Mouse (Mus musculus) hindbrain, embryonic 11.5 days (tissue): Measurements from ENCODE around the gene Haghl. TPM values are rescaled to one million over a fixed set of nuclear protein-coding genes. Genes with fewer than 3 reads are reported as not detected.

Source experiments
- ATAC-seq: fragments of 200-750 bp; cut with Nextera tagmentation; 2 replicates; pipeline ENCODE4 v1.8.0; 2017; ENCODE audit warnings: mild to moderate bottlenecking, moderate TSS enrichment, moderate library complexity; ENCODE audit not compliant: low FRiP score
- DNase-seq: peaks from one replicate; pipeline ENCODE4 v3.0.0-alpha.2; 2015; ENCODE audit warnings: low spot score
- H3K27ac ChIP-seq: fragments of 300-500 bp; sonication (generic); 2 replicates; pipeline ENCODE4 v1.5.1; 2014; ENCODE audit warnings: mild to moderate bottlenecking, low read depth, low read length
- H3K27me3 ChIP-seq: fragments of 300-500 bp; sonication (generic); 2 replicates; pipeline ENCODE4 v1.6.1; 2014; ENCODE audit warnings: mild to moderate bottlenecking, low read length, moderate library complexity, mixed read lengths; ENCODE audit not compliant: control insufficient read depth, insufficient read depth
- H3K36me3 ChIP-seq: fragments of 300-500 bp; sonication (generic); 2 replicates; pipeline ENCODE4 v1.6.1; 2014; ENCODE audit warnings: mild to moderate bottlenecking, low read length, moderate library complexity, mixed read lengths; ENCODE audit not compliant: control insufficient read depth, insufficient read depth
- H3K4me1 ChIP-seq: fragments of 300-500 bp; sonication (generic); replicated peaks from 2 replicates; pipeline ENCODE4 v1.6.1; 2014; ENCODE audit warnings: low read length, mixed read lengths; ENCODE audit not compliant: control insufficient read depth, insufficient read depth
- H3K4me2 ChIP-seq: fragments of 300-500 bp; sonication (generic); replicated peaks from 2 replicates; pipeline ENCODE4 v1.6.1; 2014; ENCODE audit warnings: mild to moderate bottlenecking, low read depth, low read length
- H3K4me3 ChIP-seq: fragments of 300-500 bp; sonication (generic); 2 replicates; pipeline ENCODE4 v1.5.1; 2014; ENCODE audit warnings: low read depth, low read length
- H3K9ac ChIP-seq: fragments of 300-500 bp; sonication (generic); 2 replicates; pipeline ENCODE4 v1.6.1; 2014; ENCODE audit warnings: low read depth, low read length
- H3K9me3 ChIP-seq: fragments of 300-500 bp; sonication (generic); 2 replicates; pipeline ENCODE4 v1.6.1; 2016; ENCODE audit warnings: low read length; ENCODE audit not compliant: control insufficient read depth
- WGBS: fragments of 180-500 bp; shearing (Covaris S2); extraction: QIAGEN DNeasy Blood & Tissue Kit; methylation state at CpG from one replicate; pipeline ENCODE4 v1.1.7; 2014; 5-methylcytosine and 5-hydroxymethylcytosine counted together
- polyA plus RNA-seq: library from polyadenylated mRNA; unstranded; fragments of >200 nt; fragmentation: Nextera tagmentation; extraction: Ambion mirVana; gene quantifications from 2 replicates; pipeline ENCODE4 v1.2.1, GENCODE M21; 2014

Haghl gene
- polyA plus RNA-seq, 1 experiment from 2014 or later, result 70.3 TPM

GRCm38 (mm10) chr17:25824362-25825142 lies 39.1 kb upstream of the Haghl start:
- Histone ChIP-seq H3K36me3 (no peaks in the 10 kb centered on the region), H3K27ac (no peak overlapping the region), H3K4me3 (peak overlapping the region; percentile 47), H3K4me1 (peaks cover 18% of the 10 kb centered on the region), H3K4me2 (peak overlapping the region; percentile 80), H3K9me3 (no peaks in the 10 kb centered on the region), H3K27me3 (peaks cover 9% of the 10 kb centered on the region; the same call in 1 of the 2 replicates), H3K9ac (peak overlapping the region; percentile 69; the same call in 1 of the 2 replicates)
- DNase-seq (no peak), ATAC-seq (no peak)
- 73% methylated on average over 17 of the region's 17 CpGs for WGBS

GRCm38 (mm10) chr17:25823452-25823851 lies 38.0 kb upstream of the Haghl start, which contains the start of gene Wdr24:
Gene Wdr24, plus strand, starts transcription at chr17:25823627.
- Histone ChIP-seq H3K27ac (0 out of 2 replicates have a peak within 1 kb of the TSS, but pooled peaks have one; percentile 19), H3K4me1 (peaks cover 15% of the 10 kb centered on the region), H3K36me3 (no peaks in the 10 kb centered on the region), H3K9ac (peak within 1 kb of the TSS; percentile 69), H3K4me2 (peak within 1 kb of the TSS; percentile 80), H3K27me3 (peaks cover 20% of the 10 kb centered on the region), H3K4me3 (peak within 1 kb of the TSS; percentile 47), H3K9me3 (no peaks in the 10 kb centered on the region)
- peak; percentile 87 for DNase-seq
- 1% methylated on average over 18 of the region's 18 CpGs for WGBS
- no peak for ATAC-seq

GRCm38 (mm10) chr17:25818851-25819780 lies 33.6 kb upstream of the Haghl start:
- H3K9me3 ChIP-seq, result no peaks in the 10 kb centered on the region
- H3K4me3 ChIP-seq, result 0 out of 2 replicates have a peak overlapping the region, but pooled peaks have one; percentile 2
- peak overlapping the region; percentile 30 for H3K4me2 ChIP-seq
- H3K36me3 ChIP-seq, result no peaks in the 10 kb centered on the region
- DNase-seq, result peak; percentile 27
- peaks cover 31% of the 10 kb centered on the region for H3K27me3 ChIP-seq
- WGBS, result 7% methylated on average over 44 of the region's 46 CpGs
- no peak for ATAC-seq
- H3K27ac ChIP-seq, result no peak overlapping the region
- H3K9ac ChIP-seq, result no peak overlapping the region
- peaks cover 4% of the 10 kb centered on the region; the same call in 1 of the 2 replicates for H3K4me1 ChIP-seq

GRCm38 (mm10) chr17:25817662-25818061 lies 32.2 kb upstream of the Haghl start:
- Histone ChIP-seq H3K27ac (no peak overlapping the region), H3K4me1 (0 out of 2 replicates have a peak, but pooled peaks cover 2% of the 10 kb centered on the region), H3K36me3 (no peaks in the 10 kb centered on the region), H3K27me3 (peaks cover 31% of the 10 kb centered on the region), H3K9ac (no peak overlapping the region), H3K9me3 (no peaks in the 10 kb centered on the region), H3K4me2 (no peak overlapping the region), H3K4me3 (no peak overlapping the region)
- 87% methylated on average over 11 of the region's 11 CpGs for WGBS
- ATAC-seq, result no peak
- DNase-seq, result no peak

GRCm38 (mm10) chr17:25813471-25813870 lies 28.0 kb upstream of the Haghl start:
- no peaks in the 10 kb centered on the region for H3K9me3 ChIP-seq
- DNase-seq (peak; percentile 87), ATAC-seq (no peak)
- peaks cover 13% of the 10 kb centered on the region for H3K27me3 ChIP-seq
- no peak overlapping the region for H3K4me3 ChIP-seq
- H3K27ac ChIP-seq, result no peak overlapping the region
- H3K9ac ChIP-seq, result no peak overlapping the region
- no peaks in the 10 kb centered on the region for H3K36me3 ChIP-seq
- WGBS, result 3% methylated on average over 20 of the region's 20 CpGs
- 0 out of 2 replicates have a peak overlapping the region, but pooled peaks have one; percentile 9 for H3K4me2 ChIP-seq
- peaks cover 10% of the 10 kb centered on the region; the same call in 1 of the 2 replicates for H3K4me1 ChIP-seq

GRCm38 (mm10) chr17:25810890-25811289 lies 25.4 kb upstream of the Haghl start:
- Histone ChIP-seq H3K27me3 (peaks cover 2% of the 10 kb centered on the region; the same call in 1 of the 2 replicates), H3K4me1 (peaks cover 10% of the 10 kb centered on the region; the same call in 1 of the 2 replicates)
- ATAC-seq, result no peak

GRCm38 (mm10) chr17:25809606-25810340 lies 24.3 kb upstream of the Haghl start:
- Histone ChIP-seq H3K4me1 (peaks cover 10% of the 10 kb centered on the region; the same call in 1 of the 2 replicates), H3K36me3 (no peaks in the 10 kb centered on the region), H3K4me3 (peak overlapping the region; percentile 84), H3K4me2 (peak overlapping the region; percentile 87), H3K27me3 (peaks cover 2% of the 10 kb centered on the region; the same call in 1 of the 2 replicates), H3K9ac (peak overlapping the region; percentile 95), H3K9me3 (no peaks in the 10 kb centered on the region), H3K27ac (peak overlapping the region; percentile 98)
- DNase-seq, result peak; percentile 49
- 8% methylated on average over 25 of the region's 25 CpGs for WGBS
- peak; percentile 77 for ATAC-seq

More at GRCm38 (mm10) chr17:25810890-25811289, 25.4 kb upstream of the Haghl start:
- Histone ChIP-seq H3K36me3 (no peaks in the 10 kb centered on the region), H3K4me2 (peak overlapping the region; percentile 87), H3K4me3 (no peak overlapping the region), H3K27ac (no peak overlapping the region), H3K9ac (no peak overlapping the region), H3K9me3 (no peaks in the 10 kb centered on the region)
- WGBS, result 78% methylated on average over 4 of the region's 4 CpGs
- no peak for DNase-seq
